Mouse (Mus musculus): ENCODE data around the gene Map3k1. TPM values are rescaled to one million over a fixed set of nuclear protein-coding genes. Genes with fewer than 3 reads are reported as not detected.

The Map3k1 gene
- polyA plus RNA-seq, 1 experiment from 2014 or later = 14.0 TPM

GRCm38 (mm10) chr13:111756986-111757385 is 51.8 kb downstream of the Map3k1 start:
- Histone ChIP-seq H3K9ac (no peak overlapping the region), H3K4me1 (replicated peaks; ENCODE audit: control insufficient read depth, insufficient read depth, low read length) (no peaks in the 10 kb centered on the region), H3K4me3 (replicated peaks; ENCODE audit: low read length) (no peak overlapping the region), H3K36me3 (replicated peaks; ENCODE audit: control insufficient read depth, insufficient read depth) (peaks cover 97% of the 10 kb centered on the region), H3K9me3 (ENCODE audit: control insufficient read depth, low read length) (no peaks in the 10 kb centered on the region), H3K27ac (no peak overlapping the region), H3K4me2 (replicated peaks) (no peak overlapping the region), H3K27me3 (ENCODE audit: control insufficient read depth, insufficient read depth, low read length) (no peaks in the 10 kb centered on the region)
- DNase-seq (ENCODE audit: low spot score) (no peak), ATAC-seq (ENCODE audit: low FRiP score) (no peak)
- WGBS = 91% methylated on average over 6 of the region's 6 CpGs

- no peaks in the 10 kb centered on the region for H3K27me3 ChIP-seq (ENCODE audit: control insufficient read depth, insufficient read depth, low read length)
- 94% methylated on average over 15 of the region's 15 CpGs for WGBS
- no peak for DNase-seq (ENCODE audit: low spot score)
- no peaks in the 10 kb centered on the region for H3K4me1 ChIP-seq (replicated peaks; ENCODE audit: control insufficient read depth, insufficient read depth, low read length)
- H3K4me2 ChIP-seq (replicated peaks) = no peak overlapping the region
- no peak overlapping the region for H3K9ac ChIP-seq
- peaks cover 98% of the 10 kb centered on the region for H3K36me3 ChIP-seq (replicated peaks; ENCODE audit: control insufficient read depth, insufficient read depth)
- no peak for ATAC-seq (ENCODE audit: low FRiP score)
- no peak overlapping the region for H3K27ac ChIP-seq
- H3K9me3 ChIP-seq (ENCODE audit: control insufficient read depth, low read length) = no peaks in the 10 kb centered on the region
- no peak overlapping the region for H3K4me3 ChIP-seq (replicated peaks; ENCODE audit: low read length)
Observed at GRCm38 (mm10) chr13:111755937-111756336, 52.9 kb downstream of the Map3k1 start.

GRCm38 (mm10) chr13:111755377-111755776 is 53.4 kb downstream of the Map3k1 start:
- peaks cover 98% of the 10 kb centered on the region for H3K36me3 ChIP-seq (replicated peaks; ENCODE audit: control insufficient read depth, insufficient read depth)
- H3K4me3 ChIP-seq (replicated peaks; ENCODE audit: low read length) = no peak overlapping the region
- DNase-seq (ENCODE audit: low spot score) (no peak), ATAC-seq (ENCODE audit: low FRiP score) (no peak)
- H3K4me2 ChIP-seq (replicated peaks) = no peak overlapping the region
- H3K9me3 ChIP-seq (ENCODE audit: control insufficient read depth, low read length) = no peaks in the 10 kb centered on the region
- no peaks in the 10 kb centered on the region for H3K27me3 ChIP-seq (ENCODE audit: control insufficient read depth, insufficient read depth, low read length)
- H3K27ac ChIP-seq = no peak overlapping the region
- no peak overlapping the region for H3K9ac ChIP-seq
- 98% methylated on average over 18 of the region's 18 CpGs for WGBS
- H3K4me1 ChIP-seq (replicated peaks; ENCODE audit: control insufficient read depth, insufficient read depth, low read length) = no peaks in the 10 kb centered on the region

GRCm38 (mm10) chr13:111753321-111753720 is 55.5 kb downstream of the Map3k1 start:
- Histone ChIP-seq H3K27me3 (ENCODE audit: control insufficient read depth, insufficient read depth, low read length) (no peaks in the 10 kb centered on the region), H3K36me3 (replicated peaks; ENCODE audit: control insufficient read depth, insufficient read depth) (peaks cover 98% of the 10 kb centered on the region), H3K4me3 (replicated peaks; ENCODE audit: low read length) (no peak overlapping the region), H3K4me2 (replicated peaks) (no peak overlapping the region), H3K4me1 (replicated peaks; ENCODE audit: control insufficient read depth, insufficient read depth, low read length) (no peaks in the 10 kb centered on the region), H3K27ac (no peak overlapping the region), H3K9ac (no peak overlapping the region), H3K9me3 (ENCODE audit: control insufficient read depth, low read length) (no peaks in the 10 kb centered on the region)
- no peak for DNase-seq (ENCODE audit: low spot score)
- 97% methylated on average over 6 of the region's 6 CpGs for WGBS
- ATAC-seq (ENCODE audit: low FRiP score) = no peak

- WGBS = 95% methylated on average over 28 of the region's 28 CpGs
Observed at GRCm38 (mm10) chr13:111748301-111749062, 60.3 kb downstream of the Map3k1 start.

GRCm38 (mm10) chr13:111746831-111747230 is 62.0 kb downstream of the Map3k1 start:
- Histone ChIP-seq H3K9ac (no peak overlapping the region), H3K4me2 (replicated peaks) (no peak overlapping the region), H3K9me3 (ENCODE audit: control insufficient read depth, low read length) (no peaks in the 10 kb centered on the region), H3K4me3 (replicated peaks; ENCODE audit: low read length) (no peak overlapping the region), H3K4me1 (replicated peaks; ENCODE audit: control insufficient read depth, insufficient read depth, low read length) (no peaks in the 10 kb centered on the region), H3K27me3 (ENCODE audit: control insufficient read depth, insufficient read depth, low read length) (no peaks in the 10 kb centered on the region), H3K36me3 (replicated peaks; ENCODE audit: control insufficient read depth, insufficient read depth) (peaks cover 48% of the 10 kb centered on the region), H3K27ac (no peak overlapping the region)
- 94% methylated on average over 5 of the region's 5 CpGs for WGBS
- ATAC-seq (ENCODE audit: low FRiP score) (no peak), DNase-seq (ENCODE audit: low spot score) (no peak)

More at GRCm38 (mm10) chr13:111748301-111749062, 60.3 kb downstream of the Map3k1 start:
- no peak for ATAC-seq (ENCODE audit: low FRiP score)
- Histone ChIP-seq H3K36me3 (replicated peaks; ENCODE audit: control insufficient read depth, insufficient read depth) (peaks cover 64% of the 10 kb centered on the region), H3K27me3 (ENCODE audit: control insufficient read depth, insufficient read depth, low read length) (no peaks in the 10 kb centered on the region), H3K4me2 (replicated peaks) (no peak overlapping the region), H3K9me3 (ENCODE audit: control insufficient read depth, low read length) (no peaks in the 10 kb centered on the region), H3K4me1 (replicated peaks; ENCODE audit: control insufficient read depth, insufficient read depth, low read length) (no peaks in the 10 kb centered on the region), H3K4me3 (replicated peaks; ENCODE audit: low read length) (no peak overlapping the region), H3K9ac (no peak overlapping the region), H3K27ac (no peak overlapping the region)
- DNase-seq (ENCODE audit: low spot score) = no peak

GRCm38 (mm10) chr13:111745216-111745615 is 63.6 kb downstream of the Map3k1 start:
- no peak for DNase-seq (ENCODE audit: low spot score)
- ATAC-seq (ENCODE audit: low FRiP score) = no peak
- WGBS = 77% methylated on average over 7 of the region's 7 CpGs

GRCm38 (mm10) chr13:111744233-111745000 is 64.4 kb downstream of the Map3k1 start:
- H3K9ac ChIP-seq = no peak overlapping the region
- H3K27ac ChIP-seq = no peak overlapping the region
- 91% methylated on average over 6 of the region's 6 CpGs for WGBS
- ATAC-seq (ENCODE audit: low FRiP score) (no peak), DNase-seq (ENCODE audit: low spot score) (no peak)
- peaks cover 24% of the 10 kb centered on the region for H3K36me3 ChIP-seq (replicated peaks; ENCODE audit: control insufficient read depth, insufficient read depth)
- H3K4me3 ChIP-seq (replicated peaks; ENCODE audit: low read length) = no peak overlapping the region
- no peaks in the 10 kb centered on the region for H3K9me3 ChIP-seq (ENCODE audit: control insufficient read depth, low read length)
- H3K4me2 ChIP-seq (replicated peaks) = no peak overlapping the region
- H3K27me3 ChIP-seq (ENCODE audit: control insufficient read depth, insufficient read depth, low read length) = no peaks in the 10 kb centered on the region
- H3K4me1 ChIP-seq (replicated peaks; ENCODE audit: control insufficient read depth, insufficient read depth, low read length) = no peaks in the 10 kb centered on the region

More at GRCm38 (mm10) chr13:111745216-111745615, 63.6 kb downstream of the Map3k1 start:
- no peaks in the 10 kb centered on the region for H3K27me3 ChIP-seq (ENCODE audit: control insufficient read depth, insufficient read depth, low read length)
- H3K4me3 ChIP-seq (replicated peaks; ENCODE audit: low read length) = no peak overlapping the region
- no peak overlapping the region for H3K27ac ChIP-seq
- H3K4me1 ChIP-seq (replicated peaks; ENCODE audit: control insufficient read depth, insufficient read depth, low read length) = no peaks in the 10 kb centered on the region
- H3K9me3 ChIP-seq (ENCODE audit: control insufficient read depth, low read length) = no peaks in the 10 kb centered on the region
- H3K9ac ChIP-seq = no peak overlapping the region
- H3K36me3 ChIP-seq (replicated peaks; ENCODE audit: control insufficient read depth, insufficient read depth) = peaks cover 32% of the 10 kb centered on the region
- H3K4me2 ChIP-seq (replicated peaks) = no peak overlapping the region

GRCm38 (mm10) chr13:111741991-111742615 is 66.7 kb downstream of the Map3k1 start:
- H3K27me3 ChIP-seq (ENCODE audit: control insufficient read depth, insufficient read depth, low read length) = no peaks in the 10 kb centered on the region
- no peaks in the 10 kb centered on the region for H3K9me3 ChIP-seq (ENCODE audit: control insufficient read depth, low read length)
- no peak overlapping the region for H3K9ac ChIP-seq
- H3K4me1 ChIP-seq (replicated peaks; ENCODE audit: control insufficient read depth, insufficient read depth, low read length) = no peaks in the 10 kb centered on the region
- no peak overlapping the region for H3K27ac ChIP-seq
- H3K4me2 ChIP-seq (replicated peaks) = no peak overlapping the region
- peaks cover 6% of the 10 kb centered on the region; the same call in 1 of the 2 replicates for H3K36me3 ChIP-seq (replicated peaks; ENCODE audit: control insufficient read depth, insufficient read depth)
- ATAC-seq (ENCODE audit: low FRiP score) = no peak
- H3K4me3 ChIP-seq (replicated peaks; ENCODE audit: low read length) = no peak overlapping the region
- WGBS = 76% methylated on average over 6 of the region's 6 CpGs
- DNase-seq (ENCODE audit: low spot score) = peak; percentile 91

Measured in hindbrain, embryonic 14.5 days (tissue).